Mouse (Mus musculus): ENCODE results near the gene Gm21969. TPM values are rescaled to one million over a fixed set of nuclear protein-coding genes. Genes with fewer than 3 reads are reported as not detected.

Gm21969 gene
- total RNA-seq, 2 experiments from 2014 or later = not detected

DNA sequence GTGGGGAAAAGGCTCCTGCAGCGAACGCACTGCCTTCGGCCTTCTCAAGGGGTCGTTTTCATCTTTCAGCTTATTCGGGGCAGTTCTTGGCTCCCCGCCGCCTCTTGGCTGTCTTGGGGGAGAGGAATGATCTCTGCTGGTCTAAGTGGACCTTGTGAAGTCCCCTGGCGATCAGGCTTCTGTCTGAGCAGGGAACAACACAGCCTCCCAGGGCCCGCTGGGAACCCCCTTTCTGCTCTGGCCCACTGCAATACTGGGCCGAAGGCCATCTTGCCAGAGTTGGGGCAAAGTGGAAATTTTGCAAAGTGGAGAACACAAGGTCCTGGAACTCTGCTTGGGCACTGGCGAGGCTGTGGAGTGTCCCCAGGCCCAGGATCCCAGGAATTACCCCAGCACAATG is 18.3 kb upstream of the Gm21969 start:
- no peak for DNase-seq (ENCODE audit: low spot score in 2 of 2)

DNA sequence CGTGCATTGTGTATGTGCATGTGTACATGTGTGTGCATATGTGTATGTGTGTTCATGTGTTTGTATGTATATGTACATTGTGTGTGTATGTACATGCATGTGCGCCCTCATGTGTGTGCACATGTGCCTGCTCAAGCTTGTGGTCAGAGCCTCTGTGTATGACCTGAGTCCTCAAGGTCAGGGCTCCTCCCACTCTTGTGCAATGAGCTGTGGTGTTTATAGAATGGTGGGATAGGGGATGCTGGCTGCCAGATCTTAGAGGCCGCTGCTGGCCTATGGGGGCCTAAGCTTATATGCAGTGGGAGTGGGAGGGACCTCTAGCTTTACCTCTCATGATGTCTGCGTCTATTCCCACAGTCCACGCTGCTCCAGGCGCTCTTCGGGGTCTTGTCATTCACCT is 17.3 kb upstream of the Gm21969 start:
- no peak for DNase-seq (ENCODE audit: low spot score in 2 of 2)

GRCm38 (mm10) chr4:139587370-139587769 is 15.6 kb upstream of the Gm21969 start:
- DNase-seq (ENCODE audit: low spot score in 2 of 2) = no peak

- DNase-seq (ENCODE audit: low spot score in 2 of 2) = no peak
Observed at GRCm38 (mm10) chr4:139587773-139588172, 15.2 kb upstream of the Gm21969 start.

DNA sequence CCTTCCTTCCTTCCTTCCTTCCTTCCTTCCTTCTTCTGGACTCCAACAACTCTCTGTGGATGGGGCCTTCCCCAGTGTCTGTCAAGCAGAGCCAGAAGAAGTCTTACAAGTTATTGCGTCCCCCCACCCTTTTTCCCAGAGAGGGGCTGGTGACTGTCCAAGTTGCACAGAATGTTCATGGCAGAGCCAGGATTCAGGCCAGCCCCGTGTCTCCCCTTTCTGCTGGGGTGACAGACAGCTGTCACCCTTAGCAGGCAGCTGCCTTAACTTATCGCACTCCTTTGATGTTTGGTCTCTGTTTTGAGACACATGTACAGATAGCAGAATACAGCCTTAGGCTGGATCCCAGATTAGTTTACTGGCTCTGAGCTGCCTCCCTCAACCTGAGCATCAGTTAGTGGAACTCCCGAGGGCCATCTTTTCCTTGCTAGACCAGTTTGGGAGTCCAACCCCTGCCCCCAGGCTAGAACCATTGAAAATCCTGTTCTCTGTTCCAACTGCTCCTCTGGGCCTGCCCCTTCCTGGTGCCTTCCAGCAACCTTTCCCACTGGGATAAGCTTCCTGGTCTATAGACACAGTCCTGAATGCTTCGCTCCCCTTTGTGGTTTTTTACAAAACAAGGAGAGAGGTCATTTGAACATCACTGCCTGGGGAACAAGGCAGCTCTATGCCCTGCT is 13.5 kb upstream of the Gm21969 start:
- no peak for DNase-seq (ENCODE audit: low spot score in 2 of 2)

- no peak for DNase-seq (ENCODE audit: low spot score in 2 of 2)
Observed at GRCm38 (mm10) chr4:139590446-139590845, 12.5 kb upstream of the Gm21969 start.

DNA sequence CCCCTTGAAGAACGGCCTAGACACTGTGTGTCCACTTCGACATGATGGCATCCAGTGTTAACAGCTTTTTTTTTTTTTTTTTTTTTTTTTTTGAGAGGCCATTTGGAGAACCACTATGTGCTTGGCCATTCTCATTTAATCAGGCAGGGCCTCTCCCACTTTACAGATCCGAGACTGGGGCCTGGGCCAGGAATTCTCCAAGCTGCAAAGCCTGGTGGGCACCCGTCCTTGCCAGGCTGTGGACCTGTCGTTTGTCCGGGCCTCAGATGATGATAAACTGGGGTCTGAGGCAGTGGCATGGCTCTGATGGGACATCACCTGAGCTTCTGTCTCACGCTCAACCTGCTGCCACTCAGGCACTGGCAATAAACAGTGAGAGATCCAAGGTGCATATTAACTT is 10.1 kb upstream of the Gm21969 start:
- DNase-seq (ENCODE audit: low spot score in 2 of 2) = no peak

DNA sequence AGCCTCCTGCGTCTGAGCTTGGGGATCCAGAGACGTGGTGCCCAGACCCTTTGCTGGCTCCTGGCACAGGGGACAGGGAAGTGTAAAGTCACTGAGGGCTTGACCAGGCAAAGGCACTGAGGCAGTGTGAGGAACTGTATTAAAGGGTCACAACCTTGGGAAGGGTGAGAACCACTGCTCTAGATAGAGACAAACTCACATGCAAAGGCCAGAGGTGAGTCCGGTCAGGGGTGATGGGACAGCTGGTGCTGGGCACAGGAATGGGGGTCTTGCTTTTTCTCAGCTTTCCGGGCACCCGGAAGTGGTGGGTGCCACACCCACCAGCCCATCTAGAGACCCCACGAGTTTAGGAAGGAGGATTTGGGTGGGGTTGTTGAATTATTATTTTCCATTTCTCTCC is 9.6 kb upstream of the Gm21969 start:
- DNase-seq (ENCODE audit: low spot score in 2 of 2) = no peak

- no peak for DNase-seq (ENCODE audit: low spot score in 2 of 2)
Observed at GRCm38 (mm10) chr4:139594062-139594461, 8.9 kb upstream of the Gm21969 start.

DNA sequence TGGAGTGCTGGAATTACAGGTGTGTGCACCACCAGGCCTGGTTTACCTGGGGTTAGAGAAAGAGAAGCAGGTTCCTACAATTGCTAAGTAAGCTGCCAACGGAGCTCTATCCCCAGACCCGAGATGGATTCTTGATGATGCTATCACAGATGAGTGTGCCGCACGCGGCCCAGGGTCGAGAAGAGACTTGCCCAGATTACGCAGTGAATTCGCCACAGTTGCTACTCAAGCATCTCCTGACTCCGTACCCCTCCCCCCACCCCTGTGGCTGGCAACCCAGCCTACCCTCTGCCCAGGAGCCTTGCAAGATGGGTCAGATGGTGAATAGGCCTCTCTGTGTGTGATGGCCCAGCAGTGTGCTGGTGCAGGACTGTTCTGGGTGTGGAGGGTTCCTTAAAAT is 6.3 kb upstream of the Gm21969 start:
- no peak for DNase-seq (ENCODE audit: low spot score in 2 of 2)

- DNase-seq (ENCODE audit: low spot score in 2 of 2) = no peak
Observed at GRCm38 (mm10) chr4:139597286-139598284, 5.4 kb upstream of the Gm21969 start.

GRCm38 (mm10) chr4:139598356-139598755 is 4.6 kb upstream of the Gm21969 start:
- DNase-seq (ENCODE audit: low spot score in 2 of 2) = no peak

DNA sequence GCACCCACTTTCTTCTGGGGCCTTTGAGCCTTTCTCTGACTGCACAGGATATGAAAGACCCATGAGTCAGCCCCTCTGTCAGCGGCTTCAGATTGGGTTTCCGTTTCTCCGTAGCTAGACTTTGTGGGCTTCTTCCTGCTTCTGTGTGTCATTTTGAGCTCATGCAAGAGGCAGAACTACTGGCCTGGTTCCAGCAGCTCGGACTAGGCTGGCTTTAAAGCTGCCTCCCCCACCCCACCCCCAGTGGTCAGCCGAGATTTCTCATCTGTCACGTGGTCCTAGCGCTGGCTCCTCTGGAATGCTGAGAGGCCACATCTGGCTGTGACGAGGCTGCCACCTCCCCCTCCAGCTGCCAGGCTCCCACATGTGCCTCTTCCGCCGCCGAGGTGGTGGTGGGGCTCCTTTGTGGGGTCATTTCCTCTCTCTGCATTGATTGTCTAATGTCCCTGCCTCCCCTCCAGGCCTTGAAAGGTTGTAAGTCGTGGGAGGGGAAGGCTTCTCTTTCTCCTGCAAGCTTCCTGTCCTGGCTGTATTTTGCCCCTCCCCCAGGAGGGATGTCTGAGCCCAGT is 4.0 kb upstream of the Gm21969 start:
- peak; percentile 82 to 94 for DNase-seq (ENCODE audit: low spot score in 2 of 2)

GRCm38 (mm10) chr4:139601519-139602356 is 1.2 kb upstream of the Gm21969 start:
- DNase-seq (ENCODE audit: low spot score in 2 of 2) = no peak

- no peak for DNase-seq (ENCODE audit: low spot score in 2 of 2)
Observed at GRCm38 (mm10) chr4:139605216-139605615, 2.2 kb downstream of the Gm21969 start.

DNA sequence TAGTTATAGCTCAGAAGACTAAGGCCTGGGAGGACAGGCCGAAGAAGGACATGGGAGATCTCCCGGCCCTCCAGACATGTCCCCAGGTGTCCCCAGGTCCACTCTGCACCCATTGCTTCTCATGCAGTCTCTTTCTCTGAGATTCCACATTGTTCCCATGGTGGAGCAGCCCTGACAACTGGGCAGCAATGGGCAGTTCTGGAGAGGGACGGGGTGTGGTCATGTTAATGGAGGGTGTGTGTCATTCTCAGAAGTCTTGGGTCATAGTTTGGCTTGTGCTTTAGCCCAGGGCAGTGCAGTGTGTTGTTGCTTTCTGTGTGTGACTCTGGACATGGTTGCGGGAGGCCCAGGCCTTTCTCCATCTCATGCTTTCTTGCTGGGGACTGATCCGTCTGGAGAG is 3.7 kb downstream of the Gm21969 start:
- DNase-seq (ENCODE audit: low spot score in 2 of 2) = no peak

- no peak for DNase-seq (ENCODE audit: low spot score in 2 of 2)
Observed at GRCm38 (mm10) chr4:139608975-139609374, 6.0 kb downstream of the Gm21969 start.

GRCm38 (mm10) chr4:139610954-139611353 is 8.0 kb downstream of the Gm21969 start:
- no peak for DNase-seq (ENCODE audit: low spot score in 2 of 2)

GRCm38 (mm10) chr4:139611542-139611953 is 8.6 kb downstream of the Gm21969 start:
- DNase-seq (ENCODE audit: low spot score in 2 of 2) = peak; percentile 75 to 85

- no peak for DNase-seq (ENCODE audit: low spot score in 2 of 2)
Observed at GRCm38 (mm10) chr4:139614524-139615260, 11.7 kb downstream of the Gm21969 start.
